Mouse (Mus musculus): ENCODE data around the gene Ifitm6. TPM values are rescaled to one million over a fixed set of nuclear protein-coding genes. Genes with fewer than 3 reads are reported as not detected.
"Not testable (repeated sequence)": the region's sequence is repeated elsewhere in the genome, so short reads cannot be mapped to it uniquely, and the experiment has no call there.

Ifitm6 gene
- 1.0 and 1.3 TPM in 2 replicates for polyA plus RNA-seq (2015; fragmentation: Nextera tagmentation; extraction: Ambion mirVana)

- H3K4me3 ChIP-seq (ENCODE audit: low read length); H3K4me1 ChIP-seq (ENCODE audit: control insufficient read depth, insufficient read depth, low read length); H3K4me2 ChIP-seq (ENCODE audit: low read depth, low read length); H3K9me3 ChIP-seq (replicated peaks; ENCODE audit: control insufficient read depth, low read length); H3K27ac ChIP-seq (ENCODE audit: low read length); H3K9ac ChIP-seq (ENCODE audit: low read length); H3K36me3 ChIP-seq (ENCODE audit: control insufficient read depth, insufficient read depth); ATAC-seq (replicated peaks; ENCODE audit: extremely low read depth, insufficient read depth, low FRiP score); H3K27me3 ChIP-seq (ENCODE audit: control insufficient read depth, insufficient read depth, low read length): not testable (repeated sequence)
- 86% methylated on average over 1 of the region's 1 CpGs for WGBS
Measured at GRCm38 (mm10) chr7:141017824-141018223, at the start of gene Ifitm6. TSS of gene Ifitm6 (minus strand) at chr7:141017924.

GRCm38 (mm10) chr7:141064576-141064975 lies 46.9 kb upstream of the Ifitm6 start:
- Histone ChIP-seq H3K36me3 (ENCODE audit: control insufficient read depth, insufficient read depth) (no peaks in the 10 kb centered on the region), H3K4me1 (ENCODE audit: control insufficient read depth, insufficient read depth, low read length) (peaks cover 7% of the 10 kb centered on the region), H3K9me3 (replicated peaks; ENCODE audit: control insufficient read depth, low read length) (no peaks in the 10 kb centered on the region), H3K27me3 (ENCODE audit: control insufficient read depth, insufficient read depth, low read length) (peaks cover 69% of the 10 kb centered on the region), H3K4me3 (ENCODE audit: low read length) (no peak overlapping the region), H3K4me2 (ENCODE audit: low read depth, low read length) (no peak overlapping the region), H3K9ac (ENCODE audit: low read length) (no peak overlapping the region), H3K27ac (ENCODE audit: low read length) (no peak overlapping the region)
- no peak for ATAC-seq (replicated peaks; ENCODE audit: extremely low read depth, insufficient read depth, low FRiP score)
- WGBS: 79% methylated on average over 7 of the region's 7 CpGs

- 63% methylated on average over 7 of the region's 7 CpGs for WGBS
- H3K4me1 ChIP-seq (ENCODE audit: control insufficient read depth, insufficient read depth, low read length): peaks cover 7% of the 10 kb centered on the region
- H3K27ac ChIP-seq (ENCODE audit: low read length): no peak overlapping the region
- H3K36me3 ChIP-seq (ENCODE audit: control insufficient read depth, insufficient read depth): no peaks in the 10 kb centered on the region
- H3K27me3 ChIP-seq (ENCODE audit: control insufficient read depth, insufficient read depth, low read length): peaks cover 66% of the 10 kb centered on the region
- ATAC-seq (replicated peaks; ENCODE audit: extremely low read depth, insufficient read depth, low FRiP score): no peak
- H3K9me3 ChIP-seq (replicated peaks; ENCODE audit: control insufficient read depth, low read length): no peaks in the 10 kb centered on the region
- no peak overlapping the region for H3K9ac ChIP-seq (ENCODE audit: low read length)
- no peak overlapping the region for H3K4me3 ChIP-seq (ENCODE audit: low read length)
- H3K4me2 ChIP-seq (ENCODE audit: low read depth, low read length): no peak overlapping the region
Measured at GRCm38 (mm10) chr7:141064175-141064574, 46.5 kb upstream of the Ifitm6 start.

- Histone ChIP-seq H3K4me2 (ENCODE audit: low read depth, low read length) (no peak overlapping the region), H3K27me3 (ENCODE audit: control insufficient read depth, insufficient read depth, low read length) (peaks cover 60% of the 10 kb centered on the region)
- no peak for ATAC-seq (replicated peaks; ENCODE audit: extremely low read depth, insufficient read depth, low FRiP score)
Measured at GRCm38 (mm10) chr7:141063353-141063752, 45.6 kb upstream of the Ifitm6 start.

GRCm38 (mm10) chr7:141062525-141062924 lies 44.8 kb upstream of the Ifitm6 start:
- WGBS: 72% methylated on average over 7 of the region's 7 CpGs
- H3K4me1 ChIP-seq (ENCODE audit: control insufficient read depth, insufficient read depth, low read length): peaks cover 7% of the 10 kb centered on the region
- H3K36me3 ChIP-seq (ENCODE audit: control insufficient read depth, insufficient read depth): no peaks in the 10 kb centered on the region
- H3K4me3 ChIP-seq (ENCODE audit: low read length): no peak overlapping the region
- H3K9ac ChIP-seq (ENCODE audit: low read length): no peak overlapping the region
- H3K9me3 ChIP-seq (replicated peaks; ENCODE audit: control insufficient read depth, low read length): no peaks in the 10 kb centered on the region
- H3K4me2 ChIP-seq (ENCODE audit: low read depth, low read length): no peak overlapping the region
- H3K27me3 ChIP-seq (ENCODE audit: control insufficient read depth, insufficient read depth, low read length): peaks cover 55% of the 10 kb centered on the region
- no peak overlapping the region for H3K27ac ChIP-seq (ENCODE audit: low read length)
- no peak for ATAC-seq (replicated peaks; ENCODE audit: extremely low read depth, insufficient read depth, low FRiP score)

More at GRCm38 (mm10) chr7:141063353-141063752, 45.6 kb upstream of the Ifitm6 start:
- Histone ChIP-seq H3K4me1 (ENCODE audit: control insufficient read depth, insufficient read depth, low read length) (peaks cover 7% of the 10 kb centered on the region), H3K4me3 (ENCODE audit: low read length) (no peak overlapping the region), H3K9me3 (replicated peaks; ENCODE audit: control insufficient read depth, low read length) (no peaks in the 10 kb centered on the region), H3K27ac (ENCODE audit: low read length) (no peak overlapping the region), H3K36me3 (ENCODE audit: control insufficient read depth, insufficient read depth) (no peaks in the 10 kb centered on the region), H3K9ac (ENCODE audit: low read length) (no peak overlapping the region)
- 80% methylated on average over 3 of the region's 3 CpGs for WGBS

- under 1% methylated on average over 37 of the region's 37 CpGs for WGBS
- peaks cover 7% of the 10 kb centered on the region for H3K4me1 ChIP-seq (ENCODE audit: control insufficient read depth, insufficient read depth, low read length)
- ATAC-seq (replicated peaks; ENCODE audit: extremely low read depth, insufficient read depth, low FRiP score): peak; percentile 23; the same call in 1 of the 2 replicates
- peak overlapping the region; percentile 65 for H3K9ac ChIP-seq (ENCODE audit: low read length)
- H3K27ac ChIP-seq (ENCODE audit: low read length): no peak overlapping the region
- no peaks in the 10 kb centered on the region for H3K36me3 ChIP-seq (ENCODE audit: control insufficient read depth, insufficient read depth)
- no peaks in the 10 kb centered on the region for H3K9me3 ChIP-seq (replicated peaks; ENCODE audit: control insufficient read depth, low read length)
- H3K4me2 ChIP-seq (ENCODE audit: low read depth, low read length): peak overlapping the region; percentile 94
- H3K27me3 ChIP-seq (ENCODE audit: control insufficient read depth, insufficient read depth, low read length): peaks cover 53% of the 10 kb centered on the region
- peak overlapping the region; percentile 64 for H3K4me3 ChIP-seq (ENCODE audit: low read length)
Measured at GRCm38 (mm10) chr7:141061269-141061692, 43.6 kb upstream of the Ifitm6 start.

GRCm38 (mm10) chr7:141060426-141061242 lies 42.9 kb upstream of the Ifitm6 start, which contains the start of gene B4galnt4:
TSS of gene B4galnt4 (plus strand) at chr7:141061104.
- Histone ChIP-seq H3K9ac (ENCODE audit: low read length) (peak within 1 kb of the TSS; percentile 65), H3K9me3 (replicated peaks; ENCODE audit: control insufficient read depth, low read length) (peaks cover 2% of the 10 kb centered on the region), H3K4me2 (ENCODE audit: low read depth, low read length) (peak within 1 kb of the TSS; percentile 94), H3K27me3 (ENCODE audit: control insufficient read depth, insufficient read depth, low read length) (peaks cover 49% of the 10 kb centered on the region), H3K36me3 (ENCODE audit: control insufficient read depth, insufficient read depth) (no peaks in the 10 kb centered on the region), H3K27ac (ENCODE audit: low read length) (no peak within 1 kb of the TSS), H3K4me3 (ENCODE audit: low read length) (peak within 1 kb of the TSS; percentile 64), H3K4me1 (ENCODE audit: control insufficient read depth, insufficient read depth, low read length) (peaks cover 7% of the 10 kb centered on the region)
- WGBS: under 1% methylated on average over 58 of the region's 72 CpGs
- ATAC-seq (replicated peaks; ENCODE audit: extremely low read depth, insufficient read depth, low FRiP score): peak; percentile 73

GRCm38 (mm10) chr7:141059929-141060328 lies 42.2 kb upstream of the Ifitm6 start:
- Histone ChIP-seq H3K9ac (ENCODE audit: low read length) (no peak overlapping the region), H3K9me3 (replicated peaks; ENCODE audit: control insufficient read depth, low read length) (peaks cover 3% of the 10 kb centered on the region), H3K27ac (ENCODE audit: low read length) (no peak overlapping the region), H3K27me3 (ENCODE audit: control insufficient read depth, insufficient read depth, low read length) (peaks cover 49% of the 10 kb centered on the region), H3K36me3 (ENCODE audit: control insufficient read depth, insufficient read depth) (no peaks in the 10 kb centered on the region), H3K4me1 (ENCODE audit: control insufficient read depth, insufficient read depth, low read length) (peaks cover 7% of the 10 kb centered on the region), H3K4me3 (ENCODE audit: low read length) (no peak overlapping the region), H3K4me2 (ENCODE audit: low read depth, low read length) (no peak overlapping the region; the same call in 1 of the 2 replicates)
- no peak for ATAC-seq (replicated peaks; ENCODE audit: extremely low read depth, insufficient read depth, low FRiP score)
- 70% methylated on average over 2 of the region's 2 CpGs for WGBS

- no peak for ATAC-seq (replicated peaks; ENCODE audit: extremely low read depth, insufficient read depth, low FRiP score)
- Histone ChIP-seq H3K4me1 (ENCODE audit: control insufficient read depth, insufficient read depth, low read length) (peaks cover 7% of the 10 kb centered on the region), H3K4me3 (ENCODE audit: low read length) (no peak overlapping the region), H3K27ac (ENCODE audit: low read length) (no peak overlapping the region), H3K36me3 (ENCODE audit: control insufficient read depth, insufficient read depth) (no peaks in the 10 kb centered on the region), H3K27me3 (ENCODE audit: control insufficient read depth, insufficient read depth, low read length) (peaks cover 48% of the 10 kb centered on the region), H3K9me3 (replicated peaks; ENCODE audit: control insufficient read depth, low read length) (peaks cover 3% of the 10 kb centered on the region), H3K9ac (ENCODE audit: low read length) (no peak overlapping the region), H3K4me2 (ENCODE audit: low read depth, low read length) (no peak overlapping the region)
- WGBS: 79% methylated on average over 14 of the region's 14 CpGs
Measured at GRCm38 (mm10) chr7:141058601-141059341, 41.0 kb upstream of the Ifitm6 start.

All from heart, embryonic 16.5 days (tissue).